Mouse (Mus musculus) naive thymus-derived CD4-positive, alpha-beta T cell, adult 5 months (primary cell): ENCODE results near the gene Tnfrsf21. TPM values are rescaled to one million over a fixed set of nuclear protein-coding genes. Genes with fewer than 3 reads are reported as not detected.

ENCODE experiments used
- polyA plus RNA-seq: library from polyadenylated mRNA; unstranded; fragments of 100-300 nt; shearing (Covaris generic); gene quantifications from one replicate; pipeline ENCODE4 v1.2.1, GENCODE M21; 2017

The Tnfrsf21 gene
- polyA plus RNA-seq = 0.12 TPM

GRCm38 (mm10) chr17:43016371-43017331 is at the start of gene Tnfrsf21:
TSS of gene Tnfrsf21 (plus strand) at chr17:43016555.

Other genes starting within 250 kb of the Tnfrsf21 start
- 28.2 TPM for gene Cd2ap, start 139.9 kb upstream of the Tnfrsf21 start, polyA plus RNA-seq